Mouse (Mus musculus) induced T-regulatory cell, adult 2 months (primary cell): ENCODE measurements around the gene C1qtnf1.
"Not testable (repeated sequence)": the region's sequence is repeated elsewhere in the genome, so short reads cannot be mapped to it uniquely, and the experiment has no call there.

Experiments used
- DNase-seq: peaks from one replicate; pipeline ENCODE4 v3.0.0-alpha.2; 2012; ENCODE audit warnings: low read depth

Gene C1qtnf1

DNA sequence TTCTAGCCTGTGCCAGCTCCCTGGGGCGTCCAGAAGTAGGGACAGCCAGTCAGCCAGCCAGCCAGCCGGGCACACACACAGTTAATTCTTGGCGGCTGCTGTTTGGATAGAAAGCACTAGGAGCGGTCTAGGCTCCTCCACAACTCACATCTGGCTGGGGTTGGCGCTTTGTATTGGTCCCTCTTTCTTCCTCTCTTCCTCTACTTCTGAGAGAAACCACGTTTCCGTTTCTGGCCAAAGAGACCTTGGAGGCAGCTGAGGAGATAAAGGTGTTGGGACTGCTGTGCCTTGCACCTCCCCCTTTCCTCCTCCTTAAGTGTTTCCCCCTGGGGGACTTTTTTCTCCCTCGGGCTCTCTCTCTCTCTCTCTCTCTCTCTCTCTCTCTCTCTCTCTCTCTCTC lies at the start of gene C1qtnf1:
TSS of gene C1qtnf1 (plus strand) at position 218 of the 400 bp plus-strand sequence.
- peak; percentile 43 for DNase-seq

GRCm38 (mm10) chr11:118378656-118379055 lies 49.3 kb upstream of the C1qtnf1 start:
- no peak for DNase-seq

DNA sequence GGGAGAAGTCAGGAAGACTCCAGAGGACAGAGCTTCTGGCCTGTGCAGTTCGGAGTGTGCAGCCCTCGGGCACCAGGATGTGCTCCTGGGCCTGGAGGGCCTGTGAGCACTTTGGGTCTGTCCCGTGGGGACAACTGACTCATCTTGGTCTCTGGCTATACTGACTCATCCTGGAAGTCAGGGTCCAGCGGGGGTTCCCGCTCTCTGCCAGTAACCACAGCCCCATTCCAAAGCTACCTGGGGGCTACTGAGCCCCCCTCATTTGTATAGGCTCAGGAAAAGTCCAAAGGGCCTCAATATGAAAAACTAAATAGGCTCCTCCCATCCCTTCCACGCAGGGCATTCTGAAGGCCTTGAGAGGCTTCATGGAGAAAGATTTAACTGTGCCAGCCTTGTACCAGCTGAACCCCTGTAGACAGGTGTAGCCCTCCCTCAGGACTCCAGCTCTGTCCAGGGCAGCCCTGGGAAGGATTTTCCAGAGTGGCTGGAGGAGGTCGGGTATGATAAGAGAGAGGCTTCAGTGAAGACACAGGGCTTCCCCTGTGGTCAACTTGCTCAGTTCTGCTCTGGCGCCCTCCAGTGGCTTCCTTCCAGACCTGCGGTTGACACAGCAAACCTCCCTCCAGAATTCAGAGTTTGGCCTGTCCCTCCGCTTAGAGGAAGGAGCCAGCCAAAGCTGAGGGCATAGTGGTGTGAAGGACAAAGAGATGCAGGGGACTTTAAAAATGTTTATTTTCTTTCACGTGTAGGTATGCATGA lies 48.6 kb upstream of the C1qtnf1 start:
- DNase-seq, result peak; percentile 87

DNA sequence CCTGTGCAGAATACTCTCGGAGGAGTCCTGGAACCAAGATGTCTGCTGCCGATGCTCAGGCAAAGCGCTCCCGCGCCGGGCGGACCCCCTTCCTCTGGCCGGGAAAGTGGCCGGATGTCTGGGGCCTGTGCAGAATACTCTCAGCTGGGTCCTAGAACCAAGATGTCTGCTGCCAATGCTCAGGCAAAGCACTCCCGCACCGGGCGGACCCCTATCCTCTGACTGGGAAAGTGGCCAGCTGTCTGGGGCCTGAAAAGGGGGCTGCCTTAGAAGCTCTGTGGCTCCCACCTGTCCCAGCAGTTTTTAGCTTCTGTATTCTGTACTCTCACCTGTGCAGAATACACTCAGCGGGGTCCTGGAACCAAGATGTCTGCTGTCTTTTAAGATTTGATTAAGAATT lies 40.2 kb upstream of the C1qtnf1 start:
- not testable (repeated sequence) for DNase-seq

GRCm38 (mm10) chr11:118393991-118394390 lies 34.0 kb upstream of the C1qtnf1 start:
- DNase-seq, result no peak

- DNase-seq, result no peak
These were observed 33.5 kb upstream of the C1qtnf1 start for GRCm38 (mm10) chr11:118394538-118394937.

DNA sequence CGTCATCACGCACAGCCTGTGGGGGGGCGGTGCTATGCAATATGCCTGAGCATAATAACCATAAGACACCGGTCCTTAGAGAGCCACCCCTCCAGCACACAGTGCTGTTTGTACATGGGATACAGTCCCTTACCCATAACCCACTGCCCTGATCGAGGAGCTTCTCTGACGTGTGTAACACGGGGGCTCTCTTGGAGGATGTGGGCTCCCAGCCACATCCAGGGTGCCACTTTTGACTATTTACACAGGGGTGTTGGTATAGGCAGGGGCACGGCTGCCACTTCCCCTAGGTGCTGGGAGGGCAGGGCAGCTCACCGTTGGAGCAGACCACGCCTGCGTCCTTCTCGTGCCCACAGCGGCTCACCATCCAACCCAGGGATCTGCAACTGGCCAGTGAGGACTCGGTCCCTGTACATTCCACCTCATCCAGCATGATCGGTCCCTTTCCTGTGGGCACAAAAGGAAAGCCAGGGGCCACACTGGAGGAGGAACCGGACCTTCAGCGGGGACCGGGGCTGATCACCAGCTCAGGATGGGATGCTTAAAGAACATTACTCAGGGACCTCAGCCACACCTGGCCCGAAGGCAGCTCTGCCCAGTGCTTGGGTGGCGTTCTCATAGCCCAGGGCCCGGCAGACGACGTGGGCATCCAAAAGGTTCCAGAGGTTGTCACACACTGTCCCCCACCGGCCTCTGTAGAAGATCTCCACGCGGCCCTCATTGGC lies 30.0 kb upstream of the C1qtnf1 start:
- DNase-seq, result no peak

GRCm38 (mm10) chr11:118399891-118400565 lies 28.0 kb upstream of the C1qtnf1 start:
- DNase-seq, result no peak

- DNase-seq, result no peak
These were observed 27.5 kb upstream of the C1qtnf1 start for GRCm38 (mm10) chr11:118400566-118400936.

DNA sequence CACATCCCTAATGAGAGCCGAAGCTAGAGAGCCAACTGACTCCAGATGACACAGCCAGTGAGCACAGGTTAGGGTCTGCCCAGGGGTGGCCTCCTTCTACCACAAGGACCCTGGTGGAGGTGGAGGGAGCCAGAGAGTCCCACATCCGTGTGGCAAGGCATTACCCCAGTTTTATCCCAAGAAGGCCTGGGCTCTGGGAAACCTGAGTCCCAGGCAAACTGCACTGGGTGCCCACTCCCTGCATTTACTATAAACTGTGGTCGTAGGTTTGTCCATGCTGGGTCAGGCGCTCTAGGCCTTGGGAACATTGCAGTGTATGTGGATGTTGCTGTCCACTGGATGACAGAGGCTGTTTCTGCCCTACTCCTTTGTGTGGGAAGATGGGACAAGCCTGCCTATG lies 26.8 kb upstream of the C1qtnf1 start:
- no peak for DNase-seq

DNA sequence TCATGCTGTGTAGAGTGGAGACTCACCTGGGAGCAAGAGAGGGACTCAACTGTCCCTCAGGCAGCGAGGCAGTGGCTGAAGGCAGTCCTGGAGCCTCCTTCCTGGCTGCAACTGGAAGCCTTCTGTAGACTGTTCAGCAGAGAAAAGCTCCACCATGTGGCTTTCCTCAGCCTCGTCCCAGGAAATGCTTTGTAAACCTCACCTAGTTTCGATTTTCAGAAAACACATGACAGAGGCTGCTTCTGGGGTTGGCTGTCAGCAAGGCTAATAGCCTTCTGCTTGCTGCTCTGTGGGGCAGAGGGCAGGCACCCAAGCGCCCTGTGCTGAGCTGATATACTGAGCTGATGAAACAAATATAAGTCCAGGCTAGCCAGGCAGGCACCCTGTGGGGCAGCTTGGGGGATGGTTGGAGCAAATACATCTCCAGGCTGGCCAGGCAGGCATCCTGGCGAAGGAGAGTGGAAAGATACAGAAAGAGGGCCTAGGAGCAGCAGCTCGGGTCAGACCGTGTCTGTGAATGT lies 26.2 kb upstream of the C1qtnf1 start, which contains the start of gene Lgals3bp:
TSS of gene Lgals3bp (minus strand) at position 333 of the 521 bp plus-strand sequence.
- peak; percentile 85 for DNase-seq

DNA sequence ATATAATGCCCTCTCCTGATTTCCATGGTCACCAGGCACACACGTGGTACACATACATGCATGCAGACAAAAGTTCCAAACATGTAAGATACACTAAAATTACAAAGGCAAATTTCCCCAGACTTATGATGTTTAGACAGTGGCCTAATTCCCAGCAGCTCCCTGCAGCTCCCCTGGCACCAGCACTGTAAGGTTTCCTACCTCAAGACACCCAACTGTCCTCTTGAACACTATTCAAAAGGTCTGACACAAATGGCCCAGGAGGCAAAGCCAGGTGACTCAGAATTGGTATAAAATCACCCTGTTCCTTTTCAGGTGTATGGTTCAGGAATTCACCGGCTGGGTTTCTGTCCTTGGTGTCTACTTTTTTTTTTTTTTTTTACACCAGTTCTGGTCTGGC lies 24.8 kb upstream of the C1qtnf1 start:
- no peak for DNase-seq

DNA sequence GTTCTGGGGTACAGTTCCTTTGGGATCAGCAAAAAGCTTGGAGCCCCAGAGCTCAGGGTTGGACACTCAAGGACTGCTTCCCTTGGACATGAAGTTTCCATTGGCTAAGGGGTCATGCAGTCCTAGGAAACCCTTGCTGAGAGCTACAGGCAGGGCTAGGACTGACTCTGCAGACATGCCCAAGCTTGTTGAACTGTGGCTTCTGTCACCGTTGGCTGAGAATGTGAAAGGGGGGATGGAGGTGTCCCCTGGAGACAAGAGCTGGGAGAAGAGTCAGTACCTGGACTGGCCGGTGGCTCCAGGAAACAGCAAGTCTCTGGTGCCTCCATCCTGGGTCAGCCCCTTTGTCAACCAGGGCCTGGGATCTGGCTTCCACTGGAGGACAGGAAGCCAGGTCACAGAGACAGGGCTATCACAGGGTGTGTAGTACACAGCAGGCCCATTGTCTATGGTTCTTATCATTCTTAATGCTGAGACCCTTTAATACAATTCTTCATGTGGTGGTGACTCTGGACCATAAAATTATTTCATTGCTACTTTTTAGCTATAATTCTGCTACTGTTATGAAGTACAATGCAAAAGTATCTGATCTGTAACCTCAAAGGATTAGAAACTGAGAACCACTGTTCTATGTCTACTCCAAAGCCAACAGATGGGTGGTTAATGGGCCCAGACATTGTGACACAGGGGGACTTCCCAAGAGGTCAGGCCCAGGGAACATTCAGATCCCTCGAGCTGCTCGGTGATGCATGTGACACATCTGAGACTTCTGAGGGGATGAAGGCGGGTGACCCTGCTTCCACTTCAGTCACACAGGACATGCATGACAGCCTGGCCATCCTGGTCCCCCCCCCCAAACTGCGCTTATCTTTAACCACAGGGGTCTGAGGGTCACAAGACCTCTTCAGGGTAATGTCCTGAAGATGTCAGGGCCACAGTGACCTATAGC lies 23.8 kb upstream of the C1qtnf1 start:
- DNase-seq, result no peak

- DNase-seq, result no peak
These were observed 22.7 kb upstream of the C1qtnf1 start for GRCm38 (mm10) chr11:118405311-118405710.

- no peak for DNase-seq
These were observed 21.5 kb upstream of the C1qtnf1 start for GRCm38 (mm10) chr11:118406521-118406920.

GRCm38 (mm10) chr11:118407318-118407910 lies 20.6 kb upstream of the C1qtnf1 start:
- no peak for DNase-seq

DNA sequence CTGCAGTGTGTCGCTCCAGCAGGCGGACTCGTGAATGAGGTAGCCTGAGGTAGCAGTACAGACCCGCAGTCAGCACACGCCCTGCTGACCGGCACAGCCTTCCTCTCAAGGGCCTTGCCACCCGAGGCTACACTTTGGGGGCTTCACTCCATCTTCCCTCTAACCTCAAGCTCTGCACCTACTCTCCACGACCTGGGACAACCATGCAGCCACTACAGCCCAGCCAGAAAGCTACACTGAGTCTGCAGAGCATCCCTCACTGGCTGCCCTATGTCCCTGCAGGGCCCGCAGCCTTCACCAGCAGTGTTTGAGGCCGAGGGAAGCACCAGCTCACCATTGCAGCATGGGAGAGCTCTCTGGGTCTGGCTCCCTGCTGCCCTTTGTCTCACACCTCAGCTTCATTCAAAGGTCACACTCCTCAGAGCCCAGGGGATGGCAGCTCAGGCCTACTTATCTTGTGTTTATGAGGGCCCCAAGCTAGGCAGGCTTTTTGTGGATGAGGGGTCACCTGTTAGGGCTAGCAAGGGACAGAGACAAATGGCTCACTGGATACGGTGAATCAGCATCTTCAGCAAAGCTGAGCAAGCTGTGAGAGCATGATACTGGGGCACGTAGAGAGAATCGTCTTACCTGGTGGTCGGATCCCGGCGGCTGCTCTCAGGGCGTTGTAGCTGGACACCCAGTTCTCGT lies 19.8 kb upstream of the C1qtnf1 start:
- DNase-seq, result no peak

DNA sequence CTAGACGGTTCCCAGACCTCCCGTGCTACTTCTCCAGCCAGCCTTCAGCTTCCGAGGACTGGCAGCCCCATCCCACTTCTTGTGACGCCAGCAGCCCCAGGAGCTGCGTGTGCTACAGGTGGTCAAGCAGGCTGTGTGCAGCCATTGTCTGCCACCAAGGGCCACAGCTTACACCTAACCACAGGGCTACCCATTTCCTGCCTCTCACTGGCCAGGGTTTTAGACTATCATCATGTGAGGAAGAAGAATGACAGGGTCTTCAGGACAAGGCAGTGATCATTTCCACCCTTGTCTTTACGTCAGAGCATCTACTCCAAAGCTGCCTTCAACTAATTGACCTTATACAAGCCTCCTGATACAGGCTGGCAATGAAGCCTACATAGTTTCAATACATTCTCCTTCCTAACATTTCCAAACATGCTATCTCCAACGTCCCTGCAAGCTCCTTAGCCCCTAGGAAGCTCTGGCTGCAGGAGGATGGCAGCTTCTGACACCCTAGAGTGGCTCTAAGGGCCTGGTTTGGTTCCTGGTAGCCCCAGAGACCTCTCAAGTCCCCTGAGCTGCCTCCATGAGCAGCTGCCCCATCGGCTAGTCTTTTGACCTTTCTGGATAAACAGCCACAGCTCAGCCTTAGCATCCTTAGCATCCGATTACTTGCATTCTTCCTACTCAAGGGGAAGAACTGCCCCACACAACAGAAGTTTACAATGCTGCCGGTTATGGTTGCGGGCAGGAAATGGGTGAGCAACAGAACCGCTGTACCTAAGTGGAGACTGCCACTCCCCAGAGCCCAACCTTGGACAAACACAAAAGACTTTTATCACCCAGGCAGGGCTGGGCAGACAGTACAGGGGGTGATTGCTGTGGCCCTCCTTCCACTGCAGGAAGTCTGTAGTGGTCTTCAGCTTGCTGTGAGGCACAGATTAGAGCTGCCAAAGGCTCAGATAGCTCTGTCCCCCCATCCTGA lies 18.6 kb upstream of the C1qtnf1 start:
- DNase-seq, result no peak

DNA sequence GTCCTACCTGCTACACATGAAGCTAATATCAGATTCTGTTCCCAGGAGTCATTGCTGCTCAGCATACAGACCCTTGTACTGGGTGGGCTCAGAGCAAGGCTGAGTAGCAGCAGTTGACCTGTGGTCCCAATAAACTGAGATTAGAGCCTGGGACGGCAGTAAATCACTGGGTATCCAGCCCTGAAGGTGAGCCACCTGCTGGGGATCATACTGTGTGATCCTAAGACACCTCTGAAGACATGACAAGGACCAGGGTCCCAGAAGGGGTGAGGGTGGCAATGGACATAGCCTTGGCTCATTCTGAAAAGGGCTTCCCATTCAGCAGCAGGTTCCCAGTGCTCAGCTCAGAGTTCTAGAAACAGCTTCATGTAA lies 17.9 kb upstream of the C1qtnf1 start:
- no peak for DNase-seq
